Mouse (Mus musculus) midbrain, embryonic 14.5 days (tissue): Measurements from ENCODE around the gene Brca1. TPM values are rescaled to one million over a fixed set of nuclear protein-coding genes. Genes with fewer than 3 reads are reported as not detected.
"Not testable (repeated sequence)": the region's sequence is repeated elsewhere in the genome, so short reads cannot be mapped to it uniquely, and the experiment has no call there.

Experiments used
- ATAC-seq: fragments of 200-750 bp; cut with Nextera tagmentation; 2 replicates; pipeline ENCODE4 v1.8.0; 2017; ENCODE audit warnings: moderate number of reproducible peaks, moderate library complexity; ENCODE audit not compliant: low FRiP score, low TSS enrichment
- DNase-seq: peaks from one replicate; pipeline ENCODE4 v3.0.0-alpha.2; 2015
- H3K27ac ChIP-seq: fragments of 300-500 bp; sonication (generic); replicated peaks from 2 replicates; pipeline ENCODE4 v1.5.1; 2014; ENCODE audit warnings: mild to moderate bottlenecking, low read depth, low read length, moderate library complexity
- H3K27me3 ChIP-seq: fragments of 300-500 bp; sonication (generic); 2 replicates; pipeline ENCODE4 v1.6.1; 2014; ENCODE audit warnings: low read length, control low read depth, mixed read lengths; ENCODE audit not compliant: control insufficient read depth, insufficient read depth
- H3K36me3 ChIP-seq: fragments of 300-500 bp; sonication (generic); 2 replicates; pipeline ENCODE4 v1.6.1; 2014; ENCODE audit warnings: low read length, control low read depth; ENCODE audit not compliant: control insufficient read depth, insufficient read depth
- H3K4me1 ChIP-seq: fragments of 300-500 bp; sonication (generic); 2 replicates; pipeline ENCODE4 v1.6.1; 2014; ENCODE audit warnings: mild to moderate bottlenecking, antibody characterized with exemption, low read length, control low read depth; ENCODE audit not compliant: control insufficient read depth, insufficient read depth
- H3K4me2 ChIP-seq: fragments of 300-500 bp; sonication (generic); 2 replicates; pipeline ENCODE4 v1.6.1; 2014; ENCODE audit warnings: mild to moderate bottlenecking, low read length, moderate library complexity
- H3K4me3 ChIP-seq: fragments of 300-500 bp; sonication (generic); replicated peaks from 2 replicates; pipeline ENCODE4 v1.5.1; 2014; ENCODE audit warnings: low read depth, low read length
- H3K9ac ChIP-seq: fragments of 300-500 bp; sonication (generic); replicated peaks from 2 replicates; pipeline ENCODE4 v1.6.1; 2014; ENCODE audit warnings: mild to moderate bottlenecking, low read length, moderate library complexity
- H3K9me3 ChIP-seq: fragments of 300-500 bp; sonication (generic); 2 replicates; pipeline ENCODE4 v1.6.1; 2016; ENCODE audit warnings: low read length, control low read depth, mixed read lengths; ENCODE audit not compliant: control insufficient read depth
- WGBS: fragments of 180-500 bp; shearing (Covaris S2); extraction: QIAGEN DNeasy Blood & Tissue Kit; methylation state at CpG from one replicate; pipeline ENCODE4 v1.1.7; 2014; 5-methylcytosine and 5-hydroxymethylcytosine counted together
- polyA plus RNA-seq: library from polyadenylated mRNA; unstranded; fragments of >200 nt; fragmentation: Nextera tagmentation; extraction: Ambion mirVana; gene quantifications from 2 replicates; pipeline ENCODE4 v1.2.1, GENCODE M21; 2014

The Brca1 gene
- polyA plus RNA-seq, 1 experiment from 2014 or later = 4.1 TPM

DNA sequence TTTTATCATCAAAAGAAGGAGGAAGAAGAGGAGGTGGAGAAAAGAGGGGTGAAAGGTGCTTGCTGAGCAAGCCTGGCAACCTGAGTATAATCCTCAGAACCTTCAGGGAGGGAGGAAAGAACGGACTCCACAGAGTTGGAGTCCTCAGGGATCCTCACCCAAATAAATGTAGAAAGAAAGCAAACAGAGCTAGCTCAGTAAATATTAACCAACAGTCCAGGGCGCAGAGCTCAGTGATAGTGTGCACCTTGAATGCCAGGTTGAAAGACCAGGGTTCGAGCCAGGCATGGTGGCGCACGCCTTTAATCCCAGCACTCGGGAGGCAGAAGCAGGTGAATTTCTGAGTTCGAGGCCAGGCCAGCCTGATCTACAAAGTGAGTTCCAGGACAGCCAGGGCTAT is 96.1 kb downstream of the Brca1 start:
- peaks cover 40% of the 10 kb centered on the region for H3K36me3 ChIP-seq
- WGBS = 88% methylated on average over 7 of the region's 7 CpGs

DNA sequence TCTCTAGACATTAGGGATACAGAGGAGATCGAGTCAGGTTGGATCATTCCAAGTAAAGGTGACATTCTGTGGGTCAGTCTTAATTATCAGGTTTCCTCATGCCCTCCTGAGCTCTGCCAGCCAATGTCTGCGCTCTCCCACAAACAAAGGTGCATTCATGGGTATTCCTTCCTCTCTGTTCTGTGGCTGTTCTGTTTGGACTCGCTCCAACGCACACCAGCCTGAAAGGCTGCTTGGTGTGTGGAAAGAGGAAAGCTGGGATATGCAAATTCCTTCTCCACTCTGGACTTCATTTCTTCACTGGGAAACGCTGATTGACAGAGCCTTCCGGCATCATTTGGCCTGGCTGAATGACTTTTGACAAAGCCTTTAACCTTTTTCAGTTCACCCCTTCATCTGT is 97.1 kb downstream of the Brca1 start:
- no peak for ATAC-seq
- no peak overlapping the region for H3K9ac ChIP-seq
- H3K9me3 ChIP-seq = no peaks in the 10 kb centered on the region
- H3K27me3 ChIP-seq = no peaks in the 10 kb centered on the region
- H3K27ac ChIP-seq = no peak overlapping the region
- H3K4me3 ChIP-seq = no peak overlapping the region
- DNase-seq = peak; percentile 63
- H3K4me2 ChIP-seq = no peak overlapping the region
- H3K4me1 ChIP-seq = no peaks in the 10 kb centered on the region
- H3K36me3 ChIP-seq = peaks cover 30% of the 10 kb centered on the region
- WGBS = 21% methylated on average over 6 of the region's 6 CpGs

More for the DNA sequence above, 96.1 kb downstream of the Brca1 start:
- ATAC-seq (no peak), DNase-seq (no peak)
- Histone ChIP-seq H3K4me1 (no peaks in the 10 kb centered on the region), H3K4me3 (no peak overlapping the region), H3K27ac (no peak overlapping the region), H3K4me2 (no peak overlapping the region), H3K27me3 (no peaks in the 10 kb centered on the region), H3K9ac (no peak overlapping the region), H3K9me3 (no peaks in the 10 kb centered on the region)

DNA sequence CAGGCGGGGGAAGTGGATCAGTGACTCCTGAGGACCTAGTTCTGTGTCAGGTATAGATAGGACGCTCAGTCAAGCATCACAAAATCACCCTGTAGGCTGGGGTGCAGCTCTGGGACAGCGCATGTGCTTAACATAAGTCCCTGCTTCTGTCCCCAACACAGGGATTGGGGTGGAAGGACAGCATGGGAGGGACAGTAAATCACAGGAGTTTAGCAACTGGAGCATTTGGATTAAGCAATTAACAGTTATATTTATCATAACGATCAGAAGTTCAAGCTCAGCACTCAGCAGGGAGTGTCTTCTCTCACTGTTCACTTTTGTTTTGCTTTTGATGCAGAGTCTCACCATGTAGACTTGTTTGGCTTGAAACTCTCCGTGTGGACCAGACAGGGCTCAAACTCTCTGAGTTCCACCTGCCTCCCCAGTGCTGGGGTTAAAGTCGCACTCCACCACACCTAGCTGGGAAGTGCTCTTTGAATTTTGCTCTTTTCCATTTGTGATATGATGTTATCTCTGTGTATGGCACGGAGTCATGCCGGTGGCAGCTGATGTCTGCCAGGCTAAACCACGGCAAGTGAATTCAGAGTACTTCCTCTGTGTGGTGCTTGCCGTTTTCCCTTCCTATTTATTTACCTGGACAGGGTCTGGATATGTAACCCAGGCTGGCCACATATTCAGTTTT is 99.5 kb downstream of the Brca1 start:
- no peaks in the 10 kb centered on the region for H3K4me1 ChIP-seq
- no peak overlapping the region for H3K4me2 ChIP-seq
- no peak for ATAC-seq
- 74% methylated on average over 10 of the region's 10 CpGs for WGBS
- no peaks in the 10 kb centered on the region for H3K27me3 ChIP-seq
- H3K4me3 ChIP-seq = no peak overlapping the region
- no peak overlapping the region for H3K27ac ChIP-seq
- DNase-seq = no peak
- no peak overlapping the region for H3K9ac ChIP-seq
- H3K36me3 ChIP-seq = peaks cover 6% of the 10 kb centered on the region; the same call in 1 of the 2 replicates
- H3K9me3 ChIP-seq = no peaks in the 10 kb centered on the region

DNA sequence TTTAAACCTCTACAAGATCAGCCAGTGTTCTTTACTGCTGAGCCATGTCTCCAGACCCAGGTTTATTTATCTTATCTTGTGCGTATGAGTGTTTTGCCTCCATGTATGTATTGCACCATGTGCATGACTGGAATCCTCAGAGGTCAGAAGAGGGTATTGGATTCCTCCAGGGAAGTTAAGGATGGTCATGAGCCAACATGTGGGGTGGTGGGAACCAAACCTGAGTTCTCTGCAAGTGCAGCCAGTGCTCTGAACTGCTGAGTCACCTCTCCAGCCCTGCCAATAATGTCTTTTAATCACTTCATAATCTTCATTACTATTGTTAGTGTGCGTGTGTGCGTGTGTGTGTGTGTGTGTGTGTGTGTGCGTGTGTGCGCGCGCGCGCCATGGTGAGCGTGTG is 100.2 kb downstream of the Brca1 start:
- ATAC-seq = no peak
- H3K4me1 ChIP-seq = no peaks in the 10 kb centered on the region
- no peak overlapping the region for H3K9ac ChIP-seq
- H3K4me3 ChIP-seq = no peak overlapping the region
- no peak overlapping the region for H3K4me2 ChIP-seq
- 91% methylated on average over 10 of the region's 10 CpGs for WGBS
- no peaks in the 10 kb centered on the region for H3K36me3 ChIP-seq
- no peaks in the 10 kb centered on the region for H3K27me3 ChIP-seq
- DNase-seq = no peak
- H3K9me3 ChIP-seq = no peaks in the 10 kb centered on the region
- no peak overlapping the region for H3K27ac ChIP-seq

DNA sequence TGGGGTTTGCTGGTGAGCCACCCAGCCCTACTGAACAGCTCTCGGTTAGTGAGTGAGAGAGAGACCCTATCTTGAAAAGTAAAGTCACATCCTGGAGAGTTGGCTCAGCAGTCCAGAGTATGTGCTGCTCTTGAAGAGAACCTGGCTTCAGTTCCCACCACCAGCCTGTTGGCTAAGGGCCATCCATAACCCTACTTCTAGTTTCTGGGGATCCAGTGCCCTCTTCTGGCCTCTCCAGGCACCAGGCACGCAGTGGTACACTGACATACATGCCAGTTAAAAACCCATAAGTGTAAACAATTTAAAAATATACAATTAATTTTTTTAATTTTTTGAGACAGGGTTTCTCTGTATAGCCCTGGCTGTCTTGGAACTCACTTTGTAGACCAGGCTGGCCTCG is 101.4 kb downstream of the Brca1 start:
- ATAC-seq = no peak
- WGBS = 88% methylated on average over 3 of the region's 3 CpGs
- no peak overlapping the region for H3K9ac ChIP-seq
- H3K4me2 ChIP-seq = no peak overlapping the region
- no peak overlapping the region for H3K27ac ChIP-seq
- peaks cover 6% of the 10 kb centered on the region for H3K36me3 ChIP-seq
- no peak overlapping the region for H3K4me3 ChIP-seq
- H3K27me3 ChIP-seq = no peaks in the 10 kb centered on the region
- no peaks in the 10 kb centered on the region for H3K9me3 ChIP-seq
- no peaks in the 10 kb centered on the region for H3K4me1 ChIP-seq
- no peak for DNase-seq

DNA sequence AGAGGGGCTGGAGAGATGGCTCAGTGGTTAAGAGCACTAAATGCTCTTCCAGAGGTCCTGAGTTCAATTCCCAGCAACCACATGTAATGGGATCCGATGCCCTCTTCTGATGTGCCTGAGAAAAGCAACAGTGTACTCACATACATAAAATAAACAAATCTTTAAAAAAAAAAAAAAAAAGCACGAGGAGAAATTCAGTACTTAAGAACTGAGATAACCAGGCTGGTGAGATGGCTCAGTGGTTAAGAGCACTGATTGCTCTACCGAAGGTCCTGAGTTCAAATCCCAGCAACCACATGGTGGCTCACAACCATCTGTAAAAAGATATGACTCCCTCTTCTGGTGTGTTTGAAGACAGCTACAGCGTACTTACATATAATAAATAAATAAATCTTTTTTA is 102.2 kb downstream of the Brca1 start:
- WGBS = 86% methylated on average over 4 of the region's 4 CpGs
- not testable (repeated sequence) for H3K9me3 ChIP-seq, H3K27ac ChIP-seq, H3K27me3 ChIP-seq, H3K4me1 ChIP-seq, ATAC-seq, DNase-seq, H3K4me3 ChIP-seq, H3K9ac ChIP-seq, H3K4me2 ChIP-seq
- peaks cover 14% of the 10 kb centered on the region for H3K36me3 ChIP-seq

DNA sequence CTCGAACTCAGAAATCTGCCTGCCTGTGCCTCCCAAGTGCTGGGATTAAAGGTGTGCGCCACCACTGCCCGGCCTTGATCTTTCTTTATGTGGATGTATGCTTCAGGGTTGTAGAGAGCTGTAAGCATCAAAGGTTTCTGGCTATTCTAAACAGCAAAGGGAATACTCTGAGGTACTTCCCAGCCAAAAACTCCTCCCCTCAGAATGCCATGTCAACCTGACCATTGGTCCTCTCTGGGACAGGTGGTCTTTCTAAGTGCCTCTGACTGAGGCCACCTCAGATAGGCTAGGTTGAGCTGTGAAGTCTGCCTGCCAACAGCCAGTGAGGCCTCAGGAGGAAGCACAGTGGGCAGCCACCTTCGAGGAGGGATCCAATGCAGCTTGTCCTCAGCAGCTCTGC is 102.9 kb downstream of the Brca1 start:
- H3K27me3 ChIP-seq = no peaks in the 10 kb centered on the region
- peaks cover 21% of the 10 kb centered on the region for H3K36me3 ChIP-seq
- no peak overlapping the region for H3K4me2 ChIP-seq
- no peaks in the 10 kb centered on the region for H3K4me1 ChIP-seq
- no peaks in the 10 kb centered on the region for H3K9me3 ChIP-seq
- 88% methylated on average over 4 of the region's 4 CpGs for WGBS
- ATAC-seq = no peak
- no peak overlapping the region for H3K9ac ChIP-seq
- no peak overlapping the region for H3K4me3 ChIP-seq
- H3K27ac ChIP-seq = no peak overlapping the region
- DNase-seq = no peak

DNA sequence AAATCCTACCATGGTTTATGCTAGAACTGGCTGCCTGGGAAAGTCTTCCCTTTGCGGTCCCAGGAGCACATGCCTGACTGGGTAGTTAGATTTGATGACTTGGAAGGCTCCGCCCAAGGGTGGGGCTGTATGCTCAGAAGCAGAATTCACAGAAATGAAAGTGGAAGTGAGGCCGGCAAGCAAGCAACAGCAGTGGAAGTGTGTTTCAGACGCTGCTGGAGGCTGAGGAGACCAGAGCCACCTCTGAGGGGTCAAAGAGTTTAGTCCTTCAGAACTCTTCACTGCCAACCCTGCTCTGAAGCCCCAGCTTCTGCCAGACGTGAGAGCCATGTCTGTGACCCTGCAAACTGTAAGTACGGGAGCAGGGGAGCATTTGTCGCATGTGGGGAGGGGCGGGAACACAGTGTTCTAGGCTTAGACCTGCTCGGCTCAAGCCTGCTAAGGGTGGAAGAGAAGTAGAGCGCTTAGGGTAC is 103.4 kb downstream of the Brca1 start, which contains the start of gene Ifi35:
Gene Ifi35, plus strand, starts transcription at position 134 of the 473 bp plus-strand sequence.
- 0 out of 2 replicates have a peak within 1 kb of the TSS, but pooled peaks have one; percentile 2 for H3K9ac ChIP-seq
- 48% methylated on average over 10 of the region's 10 CpGs for WGBS
- no peak within 1 kb of the TSS for H3K4me3 ChIP-seq
- peaks cover 27% of the 10 kb centered on the region for H3K36me3 ChIP-seq
- peaks cover 5% of the 10 kb centered on the region for H3K4me1 ChIP-seq
- ATAC-seq = no peak
- no peaks in the 10 kb centered on the region for H3K9me3 ChIP-seq
- no peak within 1 kb of the TSS for H3K4me2 ChIP-seq
- DNase-seq = no peak
- no peaks in the 10 kb centered on the region for H3K27me3 ChIP-seq
- no peak within 1 kb of the TSS for H3K27ac ChIP-seq

DNA sequence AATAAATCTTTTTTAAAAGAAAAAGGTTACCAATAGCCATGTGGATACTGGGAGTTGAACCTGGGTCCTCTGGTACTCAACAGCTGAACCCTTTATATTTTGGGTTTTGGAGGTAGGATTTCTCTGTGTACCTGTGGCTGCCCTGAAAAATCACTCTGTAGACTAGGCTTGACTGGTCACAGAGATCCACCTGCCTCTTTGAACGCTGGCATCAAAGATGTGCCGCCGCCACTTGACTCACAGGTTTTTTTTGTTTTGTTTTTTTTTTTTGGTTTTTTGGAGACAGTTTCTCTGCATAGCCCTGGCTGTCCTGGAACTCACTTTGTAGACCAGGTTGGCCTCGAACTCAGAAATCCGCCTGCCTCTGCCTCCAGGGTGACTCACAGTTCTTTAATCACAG is 104.0 kb downstream of the Brca1 start:
- Histone ChIP-seq H3K9me3 (no peaks in the 10 kb centered on the region), H3K4me3 (no peak overlapping the region), H3K9ac (no peak overlapping the region), H3K36me3 (peaks cover 29% of the 10 kb centered on the region), H3K4me2 (no peak overlapping the region), H3K27ac (no peak overlapping the region), H3K27me3 (no peaks in the 10 kb centered on the region), H3K4me1 (peaks cover 10% of the 10 kb centered on the region)
- 92% methylated on average over 5 of the region's 5 CpGs for WGBS
- DNase-seq = no peak
- no peak for ATAC-seq
